Mouse (Mus musculus) spleen, adult 2 months (tissue): ENCODE data around the gene 1700016D06Rik.

ENCODE experiments used
- CTCF ChIP-seq: fragments of 200-500 bp; IDR thresholded peaks from 2 replicates; pipeline ENCODE4 v1.5.1; 2011; ENCODE audit warnings: mild to moderate bottlenecking, inconsistent platforms; ENCODE audit not compliant: insufficient read depth, insufficient read length, insufficient replicate concordance; ENCODE audit errors: extremely low read depth
- POLR2A ChIP-seq: fragments of 200-500 bp; IDR thresholded peaks from 2 replicates; pipeline ENCODE4 v1.6.1; 2011; ENCODE audit warnings: low read depth, low read length, inconsistent platforms

GRCm38 (mm10) chr8:11636324-11637057 is 64.4 kb downstream of the 1700016D06Rik start:
- TF ChIP-seq CTCF (no peak), POLR2A (no peak)
